Mouse (Mus musculus) skeletal muscle tissue, adult 2 months (tissue): ENCODE measurements around the gene Oard1.

Experiments
- DNase-seq: peaks from one replicate; pipeline ENCODE4 v3.0.0-alpha.2; 2012; ENCODE audit warnings: low read depth, low spot score

Oard1 gene

DNA sequence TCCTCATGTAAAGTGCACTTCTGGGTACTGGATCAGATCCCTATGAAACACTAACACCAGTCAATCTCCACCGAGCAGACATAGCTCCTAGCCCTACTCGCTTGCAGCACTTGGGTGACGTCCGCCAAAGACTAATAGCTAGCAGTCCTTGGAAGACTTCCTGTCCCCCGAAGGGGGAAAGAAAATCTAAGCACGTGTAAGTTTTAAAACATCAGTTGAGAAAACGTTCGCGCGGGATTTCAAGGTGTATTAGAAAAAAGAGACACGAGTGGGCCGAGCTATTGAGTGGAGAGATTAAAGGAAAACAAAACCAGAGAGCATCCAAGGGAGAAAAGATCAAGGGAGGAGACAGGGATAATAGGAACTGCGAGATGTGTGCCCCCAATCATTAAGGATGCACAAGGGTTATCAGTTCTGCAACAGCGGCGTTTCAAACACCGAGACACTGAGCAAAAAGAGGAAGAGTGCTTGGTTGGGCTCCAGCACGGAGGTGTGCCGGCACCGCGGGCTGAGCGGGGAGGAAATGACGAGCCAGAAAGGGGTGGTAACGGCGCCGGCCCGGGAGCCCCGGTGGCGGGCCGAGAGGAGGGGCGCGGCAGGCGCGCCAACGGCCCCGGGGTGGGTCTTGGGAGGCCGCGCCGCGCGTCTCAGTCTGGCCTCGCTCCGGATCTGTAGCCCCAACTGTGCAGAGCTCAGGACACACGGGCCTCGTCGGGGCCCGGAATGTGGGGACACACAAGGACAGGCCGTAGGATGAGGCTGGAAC lies 1.1 kb upstream of the Oard1 start:
- DNase-seq, result no peak

DNA sequence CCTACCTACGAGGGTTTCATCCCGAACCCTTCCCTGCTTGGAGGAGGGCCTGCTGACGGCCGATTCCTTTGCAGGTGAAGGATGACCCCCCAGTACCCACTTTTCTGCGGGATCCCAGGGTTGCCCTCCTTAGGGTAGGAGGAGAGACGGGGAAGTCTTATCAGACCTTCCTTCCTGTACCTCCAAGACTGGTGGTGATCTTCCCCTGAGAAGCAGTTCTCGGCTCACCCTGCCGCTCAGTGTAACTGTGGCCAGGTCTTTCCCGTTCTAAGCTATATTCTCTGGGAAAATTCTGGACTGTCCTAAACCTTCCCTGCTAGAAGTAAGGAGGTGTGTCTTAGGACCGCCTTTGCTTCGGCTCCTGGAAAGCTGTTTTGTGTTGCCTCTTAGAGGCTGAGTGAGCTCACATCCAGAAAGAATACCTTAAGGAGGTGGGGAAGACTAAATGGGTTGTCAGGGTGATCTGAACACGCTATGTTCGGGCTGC lies 528 bp downstream of the Oard1 start:
- DNase-seq, result no peak

DNA sequence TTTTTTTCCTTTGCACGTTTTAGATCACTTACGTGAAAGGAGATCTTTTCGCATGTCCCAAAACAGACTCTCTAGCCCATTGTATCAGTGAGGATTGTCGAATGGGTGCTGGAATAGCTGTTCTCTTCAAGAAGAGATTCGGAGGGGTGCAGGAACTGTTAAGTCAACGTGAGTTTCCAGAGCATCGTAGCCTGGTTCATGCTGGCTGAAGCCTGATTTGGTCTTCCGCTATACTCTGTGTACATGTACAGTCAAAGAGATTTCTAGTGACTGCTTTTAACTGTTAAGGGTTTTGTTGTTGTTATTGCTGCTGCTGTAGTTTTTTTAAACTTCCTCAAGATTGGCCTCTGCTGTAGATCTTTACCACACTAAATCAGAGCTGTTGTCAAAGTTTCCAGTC lies 1.4 kb downstream of the Oard1 start:
- DNase-seq, result no peak

DNA sequence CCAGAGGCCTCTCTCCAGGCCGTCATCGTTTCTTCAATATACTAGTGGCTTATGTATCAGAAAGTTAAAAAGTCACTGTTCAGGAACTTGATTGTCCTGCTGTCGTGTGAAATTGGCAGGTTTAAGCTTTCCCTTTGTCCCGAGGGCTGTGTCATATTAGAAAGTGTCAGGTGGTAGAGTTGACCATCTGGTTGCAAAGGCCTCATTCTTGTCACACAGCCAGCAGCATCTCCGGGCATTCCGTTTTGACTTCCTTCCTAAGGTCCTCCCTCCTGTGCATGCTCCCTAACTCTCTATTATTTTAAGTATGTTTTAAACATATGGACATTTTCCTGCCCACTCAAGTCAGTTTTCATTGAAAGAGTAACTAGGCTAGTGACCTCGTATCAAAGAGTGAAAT lies 6.2 kb downstream of the Oard1 start:
- DNase-seq, result no peak

DNA sequence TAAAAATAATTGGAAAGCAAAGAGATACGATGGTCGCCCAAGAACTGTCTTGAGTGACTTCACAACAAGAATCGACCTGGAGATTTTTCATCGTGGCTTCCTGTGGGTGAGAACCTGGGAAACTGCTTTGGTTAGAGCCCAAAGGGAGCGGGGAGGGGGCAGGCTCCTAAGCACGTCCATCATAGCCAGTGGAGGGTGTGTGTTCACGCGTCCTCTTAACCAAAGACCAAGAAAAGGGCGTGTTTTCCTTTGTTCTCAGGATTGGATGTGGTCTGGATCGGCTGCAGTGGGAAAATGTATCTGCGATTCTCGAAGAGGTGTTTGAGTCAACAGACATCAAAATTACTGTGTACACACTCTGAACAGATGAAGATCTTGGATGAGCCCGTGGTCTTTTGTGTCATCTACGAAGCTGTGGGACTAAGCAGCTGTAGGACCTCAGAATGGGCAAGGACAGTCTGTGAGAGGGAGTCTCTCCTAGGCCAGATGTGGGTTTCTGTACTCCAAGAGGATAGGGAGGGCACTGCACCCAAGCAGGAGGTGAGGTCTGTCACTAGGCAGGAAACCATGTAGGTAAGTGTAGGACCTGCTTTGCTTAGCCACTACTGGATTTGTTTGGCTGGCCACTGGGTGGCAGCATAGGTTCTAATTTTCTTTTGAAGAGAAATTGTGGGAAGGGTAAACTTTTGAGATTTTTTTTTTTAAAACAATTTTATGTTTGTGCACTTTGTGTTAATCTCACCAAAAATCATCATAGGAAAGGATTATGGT lies 6.8 kb downstream of the Oard1 start:
- no peak for DNase-seq

DNA sequence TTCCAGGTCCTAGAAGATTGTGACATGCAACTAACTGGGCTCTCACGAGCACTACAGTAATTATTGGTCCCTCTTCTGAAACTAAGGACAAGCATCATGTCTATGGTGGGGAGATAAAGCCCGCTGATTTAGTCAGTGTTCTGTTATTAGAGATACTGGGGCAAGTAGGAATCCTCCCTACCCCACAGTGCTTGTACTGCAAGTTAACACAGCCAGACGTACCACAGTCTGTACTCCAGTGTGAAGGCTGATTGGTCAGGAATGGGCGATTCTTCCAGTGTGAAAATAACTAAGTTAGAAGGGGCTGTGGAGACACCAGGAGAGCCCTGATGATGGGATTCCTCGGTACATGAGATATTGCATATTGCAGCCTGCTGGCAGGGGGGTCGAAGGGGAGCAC lies 7.7 kb downstream of the Oard1 start:
- DNase-seq, result no peak

DNA sequence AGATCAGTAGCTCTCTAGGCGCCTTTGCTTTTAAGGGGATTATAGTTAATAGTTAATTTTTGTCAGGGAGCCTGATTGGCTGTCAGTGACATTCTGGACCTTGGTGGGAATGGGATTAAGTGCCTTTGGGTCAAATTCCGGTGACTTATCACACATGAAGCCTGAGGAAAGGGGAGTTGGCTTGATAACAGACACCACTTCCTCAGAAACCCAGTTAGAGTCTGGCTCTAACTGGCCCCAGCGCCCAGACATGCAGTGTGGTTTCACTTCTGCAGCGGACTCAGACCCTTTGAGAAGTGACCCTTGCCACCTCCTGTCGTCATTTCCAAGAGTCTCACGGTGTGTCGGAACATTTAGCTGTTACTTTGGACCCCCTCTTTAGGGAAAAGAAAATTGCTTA lies 8.4 kb downstream of the Oard1 start:
- no peak for DNase-seq

DNA sequence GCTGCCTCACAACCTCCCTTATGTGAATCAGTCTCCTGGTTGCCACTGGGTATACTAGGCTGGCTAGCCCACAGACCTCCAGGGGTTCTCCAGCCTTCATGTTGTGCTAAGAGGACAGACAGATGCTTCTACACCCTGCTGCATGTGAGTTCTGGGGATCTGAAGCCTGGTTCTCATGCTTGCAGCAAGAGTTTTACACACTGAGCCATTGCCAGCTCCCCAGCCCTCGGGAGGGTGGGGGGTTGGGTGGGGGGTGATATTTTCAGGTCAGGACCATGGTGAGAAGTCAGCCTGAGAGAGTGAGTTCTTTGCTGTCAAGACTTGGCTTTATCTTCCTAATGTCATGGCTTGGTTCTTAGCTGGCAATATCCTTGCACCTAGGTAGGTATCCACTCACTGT lies 9.0 kb downstream of the Oard1 start:
- DNase-seq, result no peak

DNA sequence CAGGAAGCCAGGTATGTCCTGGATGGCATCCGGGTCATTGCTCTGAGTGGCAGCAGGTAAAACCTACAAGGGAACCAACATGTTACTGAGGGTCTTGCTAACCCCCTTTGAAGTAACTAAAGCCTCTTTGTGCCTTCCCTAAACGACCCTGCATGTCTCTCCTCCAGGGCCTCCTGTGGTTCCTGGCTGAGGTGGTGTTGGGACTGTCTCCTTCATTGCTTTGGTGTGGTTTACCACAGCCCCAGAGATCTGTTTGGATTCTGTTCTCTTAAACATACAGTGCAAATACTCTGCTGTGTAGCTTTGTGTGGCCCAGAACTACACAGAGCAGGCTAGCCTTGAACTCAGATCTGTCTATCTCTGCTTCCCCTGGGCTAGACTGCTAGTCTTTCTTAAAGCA lies 9.8 kb downstream of the Oard1 start:
- DNase-seq, result no peak

DNA sequence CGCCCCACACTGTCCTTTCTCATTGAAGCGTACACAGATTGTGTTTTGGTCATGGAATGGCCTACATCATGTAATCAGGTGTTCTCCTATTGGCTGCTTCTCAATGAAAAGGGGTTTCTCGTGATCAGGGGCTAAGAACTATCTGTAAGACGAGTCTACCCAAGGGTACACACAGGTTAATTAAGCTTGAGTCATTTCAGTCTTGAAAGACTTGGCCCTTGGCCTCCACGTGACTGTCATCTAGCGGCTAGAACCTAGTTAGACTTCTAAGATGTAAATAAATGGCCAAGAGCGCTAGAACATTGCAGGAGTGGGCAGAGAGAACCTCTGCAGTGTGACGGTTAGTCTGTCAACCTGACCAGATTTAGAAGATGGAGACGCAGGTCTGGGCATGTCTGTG lies 14.4 kb downstream of the Oard1 start:
- no peak for DNase-seq

DNA sequence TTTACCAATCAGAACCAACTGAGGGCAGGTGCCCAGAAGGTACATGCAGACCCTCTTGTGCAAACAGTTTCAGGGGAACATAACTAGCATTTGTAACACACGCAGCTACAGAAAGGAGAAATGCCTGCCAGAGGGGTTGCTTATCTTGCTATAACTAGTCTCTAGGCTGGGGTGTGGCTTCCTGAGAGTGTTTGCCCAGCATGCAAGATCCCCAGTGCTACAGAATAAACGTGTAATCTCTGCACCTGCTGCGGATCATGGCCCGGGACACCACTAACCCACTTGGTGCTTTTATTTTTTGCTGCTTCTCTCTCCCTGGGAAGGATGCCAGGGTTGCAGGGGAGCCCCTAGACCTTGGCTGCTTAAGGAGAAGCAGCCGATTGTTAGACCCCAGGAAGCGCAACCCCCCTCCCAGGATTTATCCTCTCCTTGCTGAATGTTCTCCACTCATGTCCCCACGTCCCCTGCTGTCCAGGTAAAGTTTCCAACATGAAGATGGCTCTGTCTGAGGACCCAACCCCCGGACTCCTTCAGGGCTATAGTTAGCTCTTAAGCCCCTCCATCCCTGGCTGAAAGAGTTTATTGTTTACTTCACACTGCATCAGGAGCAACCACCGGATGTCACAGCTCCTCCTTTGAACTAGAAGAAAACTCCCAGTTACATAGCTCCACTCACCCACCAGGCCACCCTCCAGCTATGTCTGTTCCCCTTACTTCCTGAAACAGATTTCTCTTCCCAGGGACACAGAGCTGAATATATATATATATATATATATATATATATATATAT lies 16.2 kb downstream of the Oard1 start:
- DNase-seq, result no peak

DNA sequence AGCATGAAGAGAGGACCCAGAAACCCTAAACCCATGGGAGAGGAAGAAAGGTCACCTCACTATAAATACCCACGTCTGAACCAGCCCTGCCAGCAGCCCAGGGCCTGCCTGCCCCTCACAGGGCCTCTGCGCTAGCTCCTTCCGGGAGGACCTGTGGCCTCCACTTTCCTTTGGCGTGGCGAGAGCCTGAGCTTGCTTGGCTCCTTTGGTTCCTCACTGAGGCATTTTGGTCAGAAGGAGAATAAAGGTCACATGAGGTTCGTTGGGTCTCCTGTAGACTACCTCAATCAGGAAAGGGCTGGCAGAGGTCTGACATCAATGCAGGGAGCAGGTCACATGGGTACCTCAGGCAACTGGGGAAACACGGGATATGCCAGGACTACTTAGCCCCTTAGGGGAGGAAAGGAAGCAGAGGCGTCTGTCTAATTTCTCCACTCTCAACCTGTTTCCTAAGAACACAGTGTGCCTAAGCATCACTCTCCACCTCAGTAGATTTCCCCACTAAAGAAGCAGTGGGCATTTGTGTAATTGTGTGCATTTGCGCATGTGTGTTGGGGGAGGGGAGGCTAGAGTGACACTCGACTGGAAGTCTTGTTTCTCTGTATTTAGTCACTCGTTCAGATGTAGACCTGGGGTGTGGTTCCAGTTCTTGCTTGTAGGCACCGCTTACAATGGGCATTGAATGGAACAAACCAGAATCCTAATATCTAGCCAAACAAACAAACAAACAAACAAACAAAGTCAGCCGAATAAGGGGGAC lies 17.4 kb downstream of the Oard1 start:
- peak; percentile 76 for DNase-seq

DNA sequence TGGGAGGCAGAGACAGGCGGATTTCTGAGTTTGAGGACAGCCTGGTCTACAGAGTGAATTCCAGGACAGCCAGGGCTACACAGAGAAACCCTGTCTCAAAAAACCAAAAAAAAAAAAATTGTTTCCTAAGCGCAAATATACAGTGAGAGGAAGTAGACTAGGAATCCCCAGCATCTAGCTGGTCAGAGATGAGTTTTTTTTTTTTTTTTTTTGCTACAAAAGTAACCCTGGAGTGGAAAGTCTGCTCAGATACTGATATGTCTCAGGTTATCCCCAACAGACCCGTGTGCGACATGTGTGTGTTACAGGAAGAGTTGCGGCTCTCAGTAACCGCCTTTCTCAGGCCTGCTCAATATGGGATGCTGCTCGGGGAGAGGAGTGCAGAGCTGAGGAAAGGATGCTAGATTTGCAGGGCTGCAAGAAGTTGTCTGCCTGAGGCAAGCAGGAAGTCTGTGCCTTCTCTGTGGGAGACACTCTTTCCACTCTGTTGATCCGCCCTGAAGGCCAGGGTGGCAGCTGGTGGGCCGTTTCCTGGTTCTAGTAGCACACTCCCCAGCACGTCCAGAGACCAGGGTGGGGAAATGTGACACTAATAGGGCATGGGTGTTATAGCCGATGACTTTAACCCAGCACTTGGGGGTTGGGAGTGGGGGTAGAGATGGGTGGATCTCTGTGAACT lies 18.2 kb downstream of the Oard1 start:
- DNase-seq, result no peak

DNA sequence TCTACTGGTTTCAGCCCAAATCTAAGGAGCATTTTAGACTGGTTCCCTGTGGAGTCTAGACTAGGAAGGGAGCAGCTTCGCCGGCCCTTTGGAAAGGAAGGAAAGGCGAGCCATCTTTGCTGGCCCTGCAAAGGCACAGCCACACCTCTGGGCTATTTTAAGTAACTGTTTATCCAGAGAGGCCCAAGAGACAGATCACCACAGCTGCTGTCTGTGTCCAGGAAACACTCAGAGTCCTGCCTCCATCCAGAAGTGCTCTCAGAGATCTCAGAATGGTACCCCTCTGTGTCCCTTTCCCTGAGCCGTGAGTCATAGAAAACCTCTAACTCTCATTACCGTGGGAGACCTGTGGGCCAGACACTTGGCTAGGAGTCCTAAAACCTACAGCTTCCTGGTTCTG lies 20.6 kb downstream of the Oard1 start:
- peak; percentile 73 for DNase-seq

DNA sequence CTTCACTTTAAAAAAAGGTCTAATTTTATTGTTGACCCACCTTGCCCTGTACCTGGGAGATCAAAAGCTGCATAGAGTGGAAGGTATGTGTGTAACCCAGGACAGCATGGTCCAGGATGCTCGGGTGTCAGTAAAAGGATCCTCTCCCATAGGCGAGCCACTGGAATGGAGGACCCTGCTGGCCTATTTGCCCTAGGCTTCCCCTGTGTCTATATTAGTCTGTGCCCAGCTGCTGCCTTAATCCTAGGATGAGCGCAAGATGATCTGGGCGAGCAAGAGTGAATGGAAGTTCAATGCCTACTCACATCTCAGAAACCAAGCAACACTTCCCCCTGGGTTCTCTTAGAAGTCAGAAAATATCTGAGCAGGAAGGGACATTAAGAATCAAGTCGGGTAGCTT lies 21.2 kb downstream of the Oard1 start:
- DNase-seq, result no peak

DNA sequence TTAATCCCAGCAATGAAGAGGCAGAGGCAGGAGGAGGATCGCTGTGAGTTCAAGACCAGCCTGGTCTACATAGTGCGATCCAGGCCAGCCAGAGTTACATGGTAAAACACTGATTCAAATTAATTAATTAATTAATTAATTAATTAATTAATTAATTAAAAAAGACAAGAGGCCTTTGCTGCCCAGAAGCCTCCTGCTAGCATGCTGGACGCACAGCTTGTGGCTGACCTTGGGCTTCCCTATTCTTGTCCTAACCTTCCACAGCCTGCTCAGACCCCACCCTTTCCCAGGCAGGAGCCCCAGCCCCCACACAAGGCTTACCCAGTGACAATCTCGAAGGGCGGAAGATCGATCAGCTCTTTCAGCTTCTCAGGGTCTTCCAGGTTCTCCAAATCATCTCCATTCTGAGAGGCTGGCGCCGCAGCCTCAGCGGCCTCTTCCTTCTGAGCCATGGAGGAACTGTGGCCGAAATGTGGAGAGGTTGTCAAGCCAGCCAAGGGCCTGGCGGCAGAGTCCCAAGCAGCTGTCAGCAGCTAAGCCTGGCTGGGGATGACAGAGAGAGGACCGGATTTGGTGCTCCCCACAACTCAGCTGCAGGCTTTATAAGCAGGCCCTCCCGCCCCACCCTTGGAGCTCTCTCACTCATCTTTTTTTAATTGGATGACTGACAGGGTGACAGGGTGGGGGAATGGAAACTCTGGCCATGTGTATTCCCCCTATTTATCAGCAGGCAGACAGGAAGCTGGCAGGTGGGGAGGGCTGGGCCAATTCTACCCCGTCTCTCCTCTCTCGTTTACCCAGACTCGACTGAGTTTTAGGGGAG lies 22.6 kb downstream of the Oard1 start, which contains the start of gene Apobec2:
Gene Apobec2 (minus strand): TSS at position 773 of the 823 bp plus-strand sequence.
- DNase-seq, result peak; percentile 91

DNA sequence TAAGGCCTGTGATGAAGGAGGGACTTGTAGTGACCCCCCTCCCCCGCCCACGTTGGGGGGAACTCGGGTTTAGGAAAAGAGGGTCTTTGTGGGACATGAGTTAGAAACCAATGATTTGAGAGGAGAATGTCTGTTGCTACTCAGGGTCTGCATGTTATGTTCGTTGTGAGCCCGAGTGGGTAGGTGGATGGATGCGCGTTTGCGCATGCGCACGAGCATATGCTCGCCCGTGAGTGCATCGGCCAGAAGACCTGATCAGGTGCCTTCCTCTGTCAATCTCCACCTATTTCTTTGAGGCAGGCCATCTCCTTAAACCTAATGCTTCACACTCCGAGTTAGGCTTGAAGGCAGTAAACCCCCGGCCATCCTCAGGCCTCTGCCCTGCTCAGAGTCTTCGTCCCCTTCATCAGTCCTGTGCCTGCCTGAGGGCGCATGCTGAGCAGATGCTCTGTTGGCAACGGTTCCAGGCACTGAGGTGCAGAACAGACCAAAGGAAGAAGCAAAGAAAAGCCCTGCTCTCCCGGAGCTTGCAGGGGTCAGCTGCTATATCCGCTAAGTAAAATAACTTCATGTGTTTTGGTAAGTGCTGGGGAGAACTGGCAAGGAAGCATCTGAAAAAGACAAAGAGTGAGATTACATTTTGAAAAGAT lies 23.3 kb downstream of the Oard1 start:
- no peak for DNase-seq

DNA sequence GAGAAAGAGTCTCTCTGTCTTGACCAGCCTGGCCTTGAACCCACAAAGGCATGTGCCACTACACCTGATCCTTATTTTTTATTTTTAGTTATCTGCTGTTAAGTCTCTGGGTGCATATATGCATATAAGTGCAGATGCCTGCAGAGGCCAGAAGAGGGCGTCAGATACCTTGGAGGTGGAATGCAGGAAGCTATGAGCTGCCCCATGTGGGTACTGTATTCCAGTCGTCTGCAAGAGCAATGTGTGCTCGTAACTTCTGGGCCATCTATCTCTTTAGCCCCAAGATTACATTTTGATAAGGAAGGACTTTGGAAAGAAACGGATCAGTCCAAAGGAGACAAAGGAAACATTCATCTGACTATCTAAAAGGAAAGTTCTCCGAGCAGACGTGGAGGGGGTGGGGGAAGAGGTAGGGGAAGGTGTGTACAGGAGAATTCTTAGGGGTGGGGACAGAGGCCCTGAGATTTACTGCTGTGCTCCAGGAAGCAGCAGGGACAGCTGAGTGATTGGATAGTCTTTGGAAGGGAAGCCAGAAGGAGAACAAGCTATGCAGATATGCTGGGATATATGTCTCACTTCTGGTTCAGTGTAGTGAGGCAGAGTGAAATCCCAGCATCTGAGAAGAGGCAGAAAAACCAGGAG lies 24.0 kb downstream of the Oard1 start:
- DNase-seq, result no peak

DNA sequence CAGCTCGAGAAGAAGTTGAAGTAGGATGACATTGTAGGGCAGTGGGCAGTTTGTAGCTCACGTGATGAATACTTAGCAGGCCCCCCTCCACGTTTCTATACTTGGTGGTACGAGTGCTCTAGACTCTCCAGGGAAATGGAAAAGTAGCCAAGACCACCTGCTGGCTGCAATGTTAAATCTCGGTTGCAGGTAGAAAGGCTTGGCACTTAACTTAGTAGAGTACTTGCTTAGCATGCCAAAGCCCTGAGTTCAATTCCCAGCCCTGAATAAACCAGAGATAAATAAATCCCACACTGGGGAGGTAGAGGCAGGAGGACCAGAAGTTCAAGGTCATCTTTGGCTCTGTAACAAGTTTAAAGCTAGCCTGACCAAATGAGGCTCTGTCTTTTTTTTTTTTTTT lies 24.7 kb downstream of the Oard1 start:
- no peak for DNase-seq
